Mouse (Mus musculus): ENCODE measurements around the gene Slc8a1.
A peak's percentile ranks its signal among the peaks of the same experiment; 100 is the strongest.

The Slc8a1 gene

DNA sequence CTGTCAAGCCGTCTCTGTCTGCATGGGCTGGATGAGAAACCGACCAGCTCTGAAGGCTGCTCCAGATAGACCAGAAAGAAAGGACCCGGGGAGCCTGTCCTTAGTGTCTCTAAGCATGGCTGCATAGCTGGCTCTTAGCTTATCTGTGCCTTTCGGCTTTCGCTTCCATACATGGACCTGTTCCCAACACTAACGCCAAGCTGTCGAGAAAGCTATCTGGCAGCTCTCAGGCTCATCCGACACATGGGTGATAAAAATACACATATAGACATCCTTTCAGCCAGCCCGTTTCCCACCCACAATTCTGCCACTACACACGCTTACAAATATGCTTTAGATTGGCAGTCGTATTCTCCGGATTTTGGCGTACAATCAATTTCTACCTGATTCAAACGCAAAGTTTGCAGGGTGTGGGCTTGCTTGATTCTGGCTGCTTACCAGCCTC is at the start of gene Slc8a1:
Gene Slc8a1 (minus strand): TSS at position 67 of the 445 bp plus-strand sequence.
- DNase-seq (ENCODE audit: low read depth, low spot score), result no peak

GRCm38 (mm10) chr17:81787350-81787749 is 49.2 kb upstream of the Slc8a1 start:
- DNase-seq (ENCODE audit: low read depth, low spot score), result peak; percentile 1

- DNase-seq (ENCODE audit: low read depth, low spot score), result no peak
Observed at GRCm38 (mm10) chr17:81782326-81782725, 44.1 kb upstream of the Slc8a1 start.

DNA sequence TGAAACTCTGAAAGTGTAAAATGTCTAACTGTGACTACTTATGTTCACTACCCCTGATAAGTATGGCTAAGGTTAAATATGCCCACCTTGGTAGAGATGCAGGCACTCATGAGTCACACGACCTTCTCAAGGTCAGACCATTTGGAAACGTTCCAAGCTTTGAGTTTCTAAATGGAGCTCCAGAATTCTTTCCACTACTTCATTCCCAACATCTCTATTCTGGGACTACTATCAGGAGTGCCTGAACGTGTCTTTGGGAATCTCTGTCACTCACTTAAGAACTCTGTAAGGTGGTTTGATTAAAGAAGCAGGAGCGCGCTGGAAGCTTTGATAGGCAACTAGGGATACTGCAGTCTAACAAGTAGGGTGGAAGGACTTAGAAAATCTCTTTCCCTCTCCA is 43.3 kb upstream of the Slc8a1 start:
- no peak for DNase-seq (ENCODE audit: low read depth, low spot score)

DNA sequence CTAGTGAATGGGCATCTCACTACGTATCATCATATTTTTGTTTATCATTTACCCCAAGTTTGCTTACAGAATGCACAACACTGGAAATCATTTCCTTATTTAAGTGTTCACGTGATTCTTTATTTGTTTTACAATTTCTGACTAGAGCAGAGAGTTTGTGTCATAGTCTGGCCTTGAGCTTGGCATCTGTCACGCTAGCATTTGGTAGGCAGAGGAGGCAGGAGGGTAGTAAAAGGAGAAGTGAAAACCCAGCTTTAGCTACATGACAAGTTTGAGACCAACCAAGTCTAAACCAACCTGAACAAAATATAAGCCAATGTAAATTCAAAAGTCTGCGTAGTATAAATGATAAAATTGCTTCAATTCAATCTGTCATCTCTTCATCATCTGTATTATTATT is 41.7 kb upstream of the Slc8a1 start:
- DNase-seq (ENCODE audit: low read depth, low spot score), result no peak

- DNase-seq (ENCODE audit: low read depth, low spot score), result no peak
Observed at GRCm38 (mm10) chr17:81750664-81751063, 12.5 kb upstream of the Slc8a1 start.

- DNase-seq (ENCODE audit: low read depth, low spot score), result no peak
Observed at GRCm38 (mm10) chr17:81743034-81743433, 4.9 kb upstream of the Slc8a1 start.

DNA sequence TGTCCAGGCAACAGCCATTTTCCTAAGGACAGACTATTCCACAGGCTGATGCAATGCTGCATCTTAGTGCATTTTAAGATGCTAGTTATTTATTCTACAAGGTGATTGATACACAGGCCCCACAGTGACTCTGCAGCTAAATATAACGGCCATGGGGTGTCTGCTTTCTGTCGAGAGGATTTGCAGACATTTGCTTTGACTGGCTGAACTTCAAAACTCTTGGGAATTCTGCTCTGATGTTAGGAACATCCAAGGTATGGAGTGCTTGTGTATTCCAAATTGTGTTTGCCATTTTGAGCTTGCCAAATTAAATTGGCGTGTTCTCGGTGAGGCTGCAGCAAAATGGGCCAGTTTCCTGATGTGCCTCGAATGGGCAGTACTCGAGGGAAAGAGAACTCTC is 2.4 kb upstream of the Slc8a1 start:
- no peak for DNase-seq (ENCODE audit: low read depth, low spot score)

DNA sequence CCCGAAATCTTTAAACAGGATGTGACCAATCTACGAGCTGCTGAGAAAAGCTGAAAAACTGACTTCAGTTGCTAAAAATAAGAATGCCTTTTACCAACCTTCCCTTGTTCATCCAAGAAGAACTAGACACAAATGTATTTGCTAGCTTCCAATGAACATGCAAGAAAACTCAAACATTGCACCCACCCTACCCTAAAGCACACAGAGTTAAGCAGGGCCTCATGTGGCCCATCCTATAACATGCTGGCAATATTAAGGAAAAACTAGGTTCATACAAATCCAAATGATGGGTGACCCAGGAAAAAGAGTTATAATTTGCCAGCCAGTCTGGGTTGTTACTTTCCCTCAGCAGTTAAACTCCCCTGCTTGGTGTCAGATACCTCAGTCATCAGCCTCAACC is 398 bp downstream of the Slc8a1 start:
- no peak for DNase-seq (ENCODE audit: low read depth, low spot score)

- DNase-seq (ENCODE audit: low read depth, low spot score), result no peak
Observed at GRCm38 (mm10) chr17:81737309-81737708, 868 bp downstream of the Slc8a1 start.

- no peak for DNase-seq (ENCODE audit: low read depth, low spot score)
Observed at GRCm38 (mm10) chr17:81735583-81735982, 2.6 kb downstream of the Slc8a1 start.

DNA sequence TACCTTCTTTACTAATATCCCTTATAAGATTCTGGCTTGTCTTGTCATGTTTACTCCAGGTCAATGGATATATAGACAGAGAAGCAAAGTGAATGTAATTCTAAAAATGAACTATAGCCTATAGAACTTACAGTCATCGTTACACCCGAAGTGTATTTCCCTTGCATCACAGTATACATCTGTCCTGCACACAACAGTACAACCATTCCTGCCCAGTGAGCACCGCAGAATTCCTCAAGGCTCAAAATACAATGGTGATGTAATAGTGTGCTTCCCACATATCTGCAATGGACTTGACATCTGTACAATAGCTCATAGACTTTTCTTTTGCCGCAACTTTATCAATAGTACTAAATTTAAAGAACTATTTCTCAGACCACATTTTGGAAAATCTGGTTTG is 8.3 kb downstream of the Slc8a1 start:
- DNase-seq (ENCODE audit: low read depth, low spot score), result no peak

GRCm38 (mm10) chr17:81712273-81712751 is 25.9 kb downstream of the Slc8a1 start:
- DNase-seq (ENCODE audit: low read depth, low spot score), result no peak

GRCm38 (mm10) chr17:81704761-81705160 is 33.4 kb downstream of the Slc8a1 start:
- DNase-seq (ENCODE audit: low read depth, low spot score), result no peak

DNA sequence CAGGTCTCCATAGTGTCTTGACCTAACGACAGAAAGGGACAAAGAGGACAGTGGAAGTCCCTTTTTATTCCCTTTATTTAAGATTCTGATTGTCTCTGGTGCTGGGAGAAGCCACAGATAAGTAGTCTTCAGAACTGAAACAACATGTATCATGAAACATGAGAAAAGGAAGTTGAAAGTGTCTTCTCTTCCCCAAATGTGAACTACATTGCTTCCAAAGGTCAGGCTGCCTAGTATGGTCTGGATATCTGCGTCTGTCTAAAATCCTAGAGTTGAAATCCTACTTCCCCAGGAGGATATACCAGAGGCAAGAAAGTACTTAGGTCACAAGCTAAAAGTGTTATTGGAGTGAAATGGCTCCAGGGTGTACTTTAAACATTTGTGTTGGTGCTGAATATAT is 34.9 kb downstream of the Slc8a1 start:
- DNase-seq (ENCODE audit: low read depth, low spot score), result no peak

DNA sequence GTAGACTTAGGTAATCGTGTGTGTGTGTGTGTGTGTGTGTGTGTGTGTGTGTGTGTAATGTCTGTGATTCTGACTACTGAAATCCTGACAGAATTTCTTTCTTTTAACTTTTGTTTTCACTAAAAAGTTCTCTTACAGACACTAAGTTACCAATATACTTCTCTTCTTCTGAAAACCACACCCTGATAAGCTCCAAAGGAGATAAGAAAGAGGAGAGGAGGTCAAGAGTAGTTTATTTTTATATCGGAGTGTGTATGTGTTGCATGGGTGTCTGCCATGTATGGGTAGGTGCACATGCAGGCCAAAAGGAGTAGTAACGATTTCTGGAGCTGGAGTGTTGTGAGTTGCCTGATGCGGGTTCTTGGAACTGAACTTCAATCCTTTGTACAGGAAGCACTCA is 36.5 kb downstream of the Slc8a1 start:
- no peak for DNase-seq (ENCODE audit: low read depth, low spot score)

DNA sequence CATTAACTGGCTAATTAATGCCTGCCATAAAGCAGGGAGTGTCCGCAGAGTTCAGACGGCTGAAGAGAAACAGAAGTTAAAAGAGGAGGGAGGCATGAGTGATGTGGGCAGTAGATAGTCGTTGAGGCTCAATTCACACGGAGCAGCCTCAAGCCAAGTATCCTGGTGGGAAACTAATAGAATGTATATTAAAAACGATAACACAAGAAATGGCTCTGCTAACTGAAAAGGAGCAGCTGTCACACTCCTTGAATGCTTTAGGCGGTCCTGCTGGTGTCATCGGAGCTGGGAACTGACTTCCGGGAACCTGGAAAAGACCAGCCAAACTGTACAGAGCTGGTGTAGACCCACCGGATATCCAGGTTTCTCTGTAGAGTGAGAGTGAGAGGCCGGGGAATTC is 39.4 kb downstream of the Slc8a1 start:
- no peak for DNase-seq (ENCODE audit: low read depth, low spot score)

DNA sequence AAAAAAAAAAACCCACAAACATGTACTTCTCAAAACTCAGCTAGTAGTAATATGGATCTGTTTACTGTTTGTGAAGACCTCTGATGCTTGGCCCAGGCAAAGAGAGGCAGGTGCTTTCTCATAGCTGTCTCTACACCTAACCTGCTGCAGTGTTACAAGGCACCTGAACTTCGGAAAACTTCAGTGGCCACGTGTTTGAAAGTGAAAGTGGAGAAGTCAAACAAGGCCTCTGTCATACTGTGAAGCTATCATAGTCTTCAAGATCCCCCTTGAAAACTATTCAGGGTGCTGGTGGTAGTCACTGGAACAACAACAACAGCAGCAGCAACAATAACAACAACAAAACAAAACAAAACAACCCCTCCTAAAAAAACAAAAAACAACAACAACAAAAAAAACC is 40.5 kb downstream of the Slc8a1 start:
- DNase-seq (ENCODE audit: low read depth, low spot score), result no peak

- no peak for DNase-seq (ENCODE audit: low read depth, low spot score)
Observed at GRCm38 (mm10) chr17:81694977-81695376, 43.2 kb downstream of the Slc8a1 start.

GRCm38 (mm10) chr17:81679616-81680015 is 58.6 kb downstream of the Slc8a1 start:
- DNase-seq (ENCODE audit: low read depth, low spot score), result no peak

DNA sequence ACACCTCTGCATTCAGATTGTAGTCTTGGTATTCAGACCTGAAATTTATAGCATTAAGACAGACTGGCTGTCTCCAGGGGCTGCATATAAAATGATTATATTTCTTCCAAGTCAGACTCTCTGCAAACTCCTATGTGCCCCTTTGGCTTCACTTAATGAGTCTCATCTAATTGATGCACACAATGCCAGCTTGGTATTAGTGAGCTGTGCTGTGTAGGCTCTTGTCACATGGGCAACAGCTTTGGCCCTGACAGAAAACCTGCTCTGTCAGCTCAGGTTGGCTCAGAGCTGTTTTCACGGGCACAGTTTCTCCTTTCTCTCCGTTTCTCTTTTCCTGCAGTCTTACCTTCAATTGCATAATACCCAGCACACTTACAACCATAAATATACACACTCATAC is 60.7 kb downstream of the Slc8a1 start:
- DNase-seq (ENCODE audit: low read depth, low spot score), result no peak

DNA sequence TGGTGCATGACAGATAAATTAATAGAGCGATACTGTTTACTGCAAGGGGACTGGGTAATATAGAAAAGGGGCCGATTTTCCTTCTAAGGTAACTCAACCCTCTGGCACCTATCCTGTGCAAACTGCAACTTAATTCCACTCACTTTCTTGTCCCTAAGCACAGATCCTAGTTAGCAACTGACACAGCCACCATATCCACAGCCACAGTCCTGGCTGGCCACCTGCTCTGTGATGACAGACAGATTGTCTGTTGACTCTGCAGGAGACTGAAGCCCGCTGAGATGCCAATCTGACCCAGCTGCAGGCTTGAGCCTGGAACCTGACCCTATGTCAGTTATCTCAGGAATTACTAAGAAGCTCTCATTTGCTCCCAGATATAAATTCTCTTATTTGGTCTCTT is 62.0 kb downstream of the Slc8a1 start:
- DNase-seq (ENCODE audit: low read depth, low spot score), result no peak

- no peak for DNase-seq (ENCODE audit: low read depth, low spot score)
Observed at GRCm38 (mm10) chr17:81671245-81671644, 66.9 kb downstream of the Slc8a1 start.

Data from A20 (cell line).